Mouse (Mus musculus) layer of hippocampus, adult 2 months (tissue): ENCODE results near the gene Zcchc8. TPM values are rescaled to one million over a fixed set of nuclear protein-coding genes. Genes with fewer than 3 reads are reported as not detected.

ENCODE experiments used
- DNase-seq, 2 experiments: peaks; one replicate each; pipeline ENCODE4 v3.0.0; 2022; ENCODE audit warnings: low spot score in 2 of 2
- H3K27ac ChIP-seq: fragments of 200-600 bp; 2 replicates; pipeline ENCODE4 v1.8.1; 2022
- H3K4me3 ChIP-seq: fragments of 200-600 bp; 2 replicates; pipeline ENCODE4 v1.8.1; 2022; ENCODE audit warnings: mild to moderate bottlenecking
- CTCF ChIP-seq: fragments of 200-600 bp; conservative IDR thresholded peaks from 2 replicates; pipeline ENCODE4 v1.8.1; 2022; ENCODE audit warnings: antibody characterized with exemption, mild to moderate bottlenecking, moderate library complexity
- total RNA-seq, 2 experiments: library from RNA; stranded (reverse); gene quantifications; 2 replicates each; pipeline ENCODE4 v1.2.3; 2021

Zcchc8 gene
- total RNA-seq, 2 experiments from 2014 or later: 54.4 to 56.0 TPM

DNA sequence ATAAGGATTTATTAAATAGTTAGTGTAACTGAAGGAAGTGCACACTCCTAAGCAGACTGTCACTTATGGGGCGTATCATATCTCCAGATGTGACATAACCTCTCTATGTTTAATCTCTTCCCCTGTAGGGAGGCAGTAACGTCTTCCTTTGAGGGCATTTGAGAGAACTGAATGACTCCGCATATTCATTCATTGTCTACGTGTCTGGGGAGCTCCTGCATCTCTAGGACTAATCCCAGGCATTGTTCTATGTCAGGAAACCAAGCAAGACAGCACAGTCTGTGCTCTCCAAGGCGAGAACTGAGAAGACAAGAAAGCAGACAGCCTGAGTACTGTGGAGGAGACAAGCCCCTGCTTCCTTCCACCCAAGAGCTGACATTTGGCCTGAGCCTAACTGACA, 66.0 kb downstream of the Zcchc8 start:
- H3K4me3 ChIP-seq: no peak overlapping the region
- no peak for TF ChIP-seq CTCF
- no peak overlapping the region; the same call in 1 of the 2 replicates for H3K27ac ChIP-seq
- no peak for DNase-seq

DNA sequence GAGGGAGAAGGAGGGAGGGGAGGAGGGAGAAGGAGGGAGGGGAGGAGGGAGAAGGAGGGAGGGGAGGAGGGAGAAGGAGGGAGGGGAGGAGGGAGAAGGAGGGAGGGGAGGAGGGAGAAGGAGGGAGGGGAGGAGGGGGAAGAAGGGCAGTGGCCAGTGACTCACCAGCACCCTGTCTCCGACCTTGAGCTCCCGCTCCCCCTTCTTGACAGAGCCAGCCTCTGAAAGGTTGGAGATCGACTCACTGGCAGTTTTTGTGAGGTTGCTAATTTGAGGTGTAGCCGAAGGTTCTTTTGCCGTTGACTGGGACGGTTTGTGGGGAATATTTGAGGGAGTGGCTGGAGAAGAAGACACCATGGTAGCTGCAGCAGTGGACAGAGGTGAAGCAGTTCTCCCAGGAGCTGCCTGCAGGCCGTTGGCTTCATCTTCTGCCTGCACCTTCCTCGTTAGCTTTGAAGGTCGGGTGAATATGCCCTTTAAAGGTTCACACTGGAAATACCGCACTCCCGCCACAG, 67.6 kb downstream of the Zcchc8 start:
- Histone ChIP-seq H3K4me3 (no peak overlapping the region), H3K27ac (no peak overlapping the region; the same call in 1 of the 2 replicates)
- DNase-seq: no peak
- TF ChIP-seq CTCF: no peak

DNA sequence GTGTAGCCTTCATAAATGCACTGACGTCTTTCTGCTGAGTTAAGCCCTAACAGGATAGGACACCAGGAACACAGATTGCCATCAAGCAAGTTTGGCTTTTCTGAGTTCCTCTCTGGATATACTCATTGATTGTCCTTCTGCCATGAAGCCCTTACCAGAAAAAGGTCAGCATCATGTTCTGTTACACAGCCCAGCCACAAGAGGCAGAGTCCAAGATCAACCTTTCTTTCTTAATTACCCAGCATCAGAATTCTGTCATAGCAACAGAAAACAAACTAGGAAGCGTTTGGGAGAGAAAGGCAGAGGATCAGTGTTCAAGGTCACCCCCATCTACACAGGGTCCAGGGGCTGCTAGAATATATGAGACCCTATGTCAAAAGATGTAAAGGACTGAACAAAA, 70.1 kb downstream of the Zcchc8 start:
- TF ChIP-seq CTCF: peak; percentile 56
- H3K27ac ChIP-seq: no peak overlapping the region
- no peak overlapping the region for H3K4me3 ChIP-seq
- no peak for DNase-seq

Other genes with a start within 250 kb of the Zcchc8 start
- gene Lrrc43, start 231.8 kb downstream of the Zcchc8 start, total RNA-seq: 1 to 10 TPM in 1 of 2 experiments, under 1 TPM in 1; 0.39 to 1.0 TPM
- not detected for gene Il31, start 231.6 kb downstream of the Zcchc8 start, total RNA-seq
- 1 to 10 TPM; 1.2 TPM for gene B3gnt4, start 210.6 kb downstream of the Zcchc8 start, total RNA-seq
- gene Diablo, start 196.9 kb downstream of the Zcchc8 start, total RNA-seq: 10 to 100 TPM; 33.3 to 35.4 TPM
- 1 to 10 TPM; 4.9 to 8.6 TPM for gene Gm49027, start 195.6 kb downstream of the Zcchc8 start, total RNA-seq
- 10 to 100 TPM; 87.1 to 87.4 TPM for gene Vps33a, start 148.1 kb downstream of the Zcchc8 start, total RNA-seq
- gene Clip1, start 36.5 kb downstream of the Zcchc8 start, total RNA-seq: 100 to 1,000 TPM; 136 to 144 TPM
- gene Rsrc2, start 28.3 kb upstream of the Zcchc8 start, total RNA-seq: 100 to 1,000 TPM in 1 of 2 experiments, 10 to 100 TPM in 1; 93.7 to 109 TPM
- 1 to 10 TPM; 2.2 to 2.8 TPM for gene Kntc1, start 28.6 kb upstream of the Zcchc8 start, total RNA-seq
- gene Hcar2, start 144.4 kb upstream of the Zcchc8 start, total RNA-seq: not detected
- 1 to 10 TPM in 1 of 2 experiments, under 1 TPM in 1; 0.69 to 1.0 TPM for gene Hcar1, start 158.9 kb upstream of the Zcchc8 start, total RNA-seq
- 10 to 100 TPM; 64.7 to 66.7 TPM for gene Denr, start 186.1 kb upstream of the Zcchc8 start, total RNA-seq
- 1 to 10 TPM in 1 of 2 experiments, under 1 TPM in 1; 0.87 to 1.3 TPM for gene Gm43518, start 206.3 kb upstream of the Zcchc8 start, total RNA-seq
- gene Ccdc62, start 209.6 kb upstream of the Zcchc8 start, total RNA-seq: 1 to 10 TPM; 2.6 to 4.5 TPM